Mouse (Mus musculus) E14TG2a.4 (cell line): ENCODE measurements around the gene Cd274.

Source experiments
- H3K27me3 ChIP-seq: 2 replicates; pipeline ENCODE4 v1.6.1; 2014; ENCODE audit warnings: low read length, control low read depth; ENCODE audit not compliant: insufficient read depth
- H3K36me3 ChIP-seq: 2 replicates; pipeline ENCODE4 v1.6.1; 2014; ENCODE audit warnings: low read length, control low read depth; ENCODE audit not compliant: insufficient read depth
- H3K4me1 ChIP-seq: replicated peaks from 2 replicates; pipeline ENCODE4 v1.6.1; 2014; ENCODE audit warnings: low read depth, low read length, control low read depth
- H3K4me3 ChIP-seq: replicated peaks from 2 replicates; pipeline ENCODE4 v1.5.1; 2014; ENCODE audit warnings: mild to moderate bottlenecking, low read length
- H3K9me3 ChIP-seq: 2 replicates; pipeline ENCODE4 v1.6.1; 2014; ENCODE audit warnings: low read length, control low read depth
- CTCF ChIP-seq: conservative IDR thresholded peaks from 2 replicates; pipeline ENCODE4 v1.5.1; 2014; ENCODE audit warnings: low read length
- NANOG ChIP-seq: IDR thresholded peaks from 2 replicates; pipeline ENCODE4 v1.6.1; 2014; ENCODE audit warnings: borderline replicate concordance, low read length, mixed read lengths
- POU5F1 ChIP-seq: IDR thresholded peaks from 2 replicates; pipeline ENCODE4 v1.6.1; 2014; ENCODE audit warnings: low read length, borderline replicate concordance

Gene Cd274

GRCm38 (mm10) chr19:29393333-29393732 is 26.1 kb downstream of the Cd274 start:
- no peaks in the 10 kb centered on the region for H3K36me3 ChIP-seq
- H3K4me1 ChIP-seq: no peaks in the 10 kb centered on the region

GRCm38 (mm10) chr19:29394721-29395120 is 27.5 kb downstream of the Cd274 start:
- Histone ChIP-seq H3K36me3 (no peaks in the 10 kb centered on the region), H3K9me3 (peaks cover 7% of the 10 kb centered on the region; the same call in 1 of the 2 replicates), H3K27me3 (no peaks in the 10 kb centered on the region), H3K4me3 (no peak overlapping the region), H3K4me1 (no peaks in the 10 kb centered on the region)
- TF ChIP-seq POU5F1 (no peak), CTCF (no peak), NANOG (no peak)

More at GRCm38 (mm10) chr19:29393333-29393732, 26.1 kb downstream of the Cd274 start:
- H3K4me3 ChIP-seq: no peak overlapping the region
- peaks cover 6% of the 10 kb centered on the region; the same call in 1 of the 2 replicates for H3K9me3 ChIP-seq
- no peak for TF ChIP-seq POU5F1
- H3K27me3 ChIP-seq: no peaks in the 10 kb centered on the region

- H3K27me3 ChIP-seq: no peaks in the 10 kb centered on the region
- no peaks in the 10 kb centered on the region for H3K36me3 ChIP-seq
- no peak for TF ChIP-seq CTCF
- no peak for TF ChIP-seq NANOG
- TF ChIP-seq POU5F1: no peak
- H3K9me3 ChIP-seq: peaks cover 7% of the 10 kb centered on the region; the same call in 1 of the 2 replicates
- H3K4me3 ChIP-seq: no peak overlapping the region
- H3K4me1 ChIP-seq: no peaks in the 10 kb centered on the region
Observed at GRCm38 (mm10) chr19:29396353-29396752, 29.1 kb downstream of the Cd274 start.

DNA sequence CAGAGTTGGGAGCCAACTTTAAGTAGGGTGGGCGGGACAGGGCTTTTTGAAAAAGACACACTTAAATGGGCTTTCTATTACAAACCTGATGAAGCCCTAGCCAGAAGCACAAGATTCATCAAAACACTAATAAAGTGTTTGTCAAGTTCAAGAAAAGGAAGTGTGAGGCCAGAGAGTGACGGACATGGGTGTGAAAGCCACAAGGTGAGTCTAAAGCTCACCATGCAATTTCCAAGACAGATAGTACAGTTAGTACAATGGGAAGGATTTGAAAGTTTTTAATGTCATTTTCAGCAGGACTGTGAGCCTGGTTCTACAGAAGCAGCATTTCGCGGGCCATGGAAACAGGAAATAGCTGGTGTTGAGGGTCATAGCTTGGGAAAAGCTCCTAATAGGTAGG is 32.5 kb downstream of the Cd274 start:
- Histone ChIP-seq H3K36me3 (no peaks in the 10 kb centered on the region), H3K9me3 (peaks cover 7% of the 10 kb centered on the region; the same call in 1 of the 2 replicates), H3K4me3 (no peak overlapping the region), H3K4me1 (no peaks in the 10 kb centered on the region), H3K27me3 (no peaks in the 10 kb centered on the region)
- TF ChIP-seq CTCF: no peak
- TF ChIP-seq NANOG: no peak
- TF ChIP-seq POU5F1: no peak

GRCm38 (mm10) chr19:29400466-29400865 is 33.2 kb downstream of the Cd274 start:
- Histone ChIP-seq H3K36me3 (no peaks in the 10 kb centered on the region), H3K27me3 (no peaks in the 10 kb centered on the region), H3K9me3 (peaks cover 7% of the 10 kb centered on the region; the same call in 1 of the 2 replicates), H3K4me1 (no peaks in the 10 kb centered on the region), H3K4me3 (no peak overlapping the region)
- TF ChIP-seq NANOG (no peak), POU5F1 (no peak), CTCF (no peak)

GRCm38 (mm10) chr19:29402621-29403020 is 35.4 kb downstream of the Cd274 start:
- Histone ChIP-seq H3K36me3 (no peaks in the 10 kb centered on the region), H3K4me1 (no peaks in the 10 kb centered on the region), H3K4me3 (no peak overlapping the region), H3K27me3 (no peaks in the 10 kb centered on the region), H3K9me3 (peaks cover 7% of the 10 kb centered on the region; the same call in 1 of the 2 replicates)
- no peak for TF ChIP-seq NANOG
- no peak for TF ChIP-seq POU5F1
- no peak for TF ChIP-seq CTCF

- H3K27me3 ChIP-seq: no peaks in the 10 kb centered on the region
- TF ChIP-seq CTCF (no peak), POU5F1 (no peak), NANOG (no peak)
- H3K9me3 ChIP-seq: peaks cover 2% of the 10 kb centered on the region; the same call in 1 of the 2 replicates
- H3K36me3 ChIP-seq: no peaks in the 10 kb centered on the region
- H3K4me1 ChIP-seq: no peaks in the 10 kb centered on the region
- H3K4me3 ChIP-seq: no peak overlapping the region
Observed at GRCm38 (mm10) chr19:29403251-29403650, 36.0 kb downstream of the Cd274 start.

DNA sequence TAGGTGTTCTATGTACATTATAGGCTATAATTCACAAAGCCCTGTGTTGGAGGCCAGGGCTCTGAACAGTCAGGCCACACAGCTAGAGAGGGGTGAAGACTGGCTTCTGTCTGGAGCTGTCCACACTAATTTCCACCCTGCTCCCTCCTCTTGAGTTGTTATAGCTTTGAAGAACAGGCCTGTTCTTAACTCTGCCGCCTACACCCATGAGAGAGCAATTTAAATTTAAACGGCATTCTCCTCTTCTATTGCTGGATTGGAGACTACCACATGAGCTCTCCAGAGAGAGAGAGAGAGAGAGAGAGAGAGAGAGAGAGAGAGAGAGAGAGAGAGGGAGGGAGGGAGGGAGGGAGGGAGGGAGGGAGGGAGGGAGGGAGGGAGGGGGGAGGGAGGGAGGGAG is 38.1 kb downstream of the Cd274 start:
- Histone ChIP-seq H3K4me3 (no peak overlapping the region), H3K27me3 (no peaks in the 10 kb centered on the region), H3K36me3 (no peaks in the 10 kb centered on the region), H3K9me3 (no peaks in the 10 kb centered on the region), H3K4me1 (no peaks in the 10 kb centered on the region)
- TF ChIP-seq CTCF (no peak), NANOG (no peak), POU5F1 (no peak)

DNA sequence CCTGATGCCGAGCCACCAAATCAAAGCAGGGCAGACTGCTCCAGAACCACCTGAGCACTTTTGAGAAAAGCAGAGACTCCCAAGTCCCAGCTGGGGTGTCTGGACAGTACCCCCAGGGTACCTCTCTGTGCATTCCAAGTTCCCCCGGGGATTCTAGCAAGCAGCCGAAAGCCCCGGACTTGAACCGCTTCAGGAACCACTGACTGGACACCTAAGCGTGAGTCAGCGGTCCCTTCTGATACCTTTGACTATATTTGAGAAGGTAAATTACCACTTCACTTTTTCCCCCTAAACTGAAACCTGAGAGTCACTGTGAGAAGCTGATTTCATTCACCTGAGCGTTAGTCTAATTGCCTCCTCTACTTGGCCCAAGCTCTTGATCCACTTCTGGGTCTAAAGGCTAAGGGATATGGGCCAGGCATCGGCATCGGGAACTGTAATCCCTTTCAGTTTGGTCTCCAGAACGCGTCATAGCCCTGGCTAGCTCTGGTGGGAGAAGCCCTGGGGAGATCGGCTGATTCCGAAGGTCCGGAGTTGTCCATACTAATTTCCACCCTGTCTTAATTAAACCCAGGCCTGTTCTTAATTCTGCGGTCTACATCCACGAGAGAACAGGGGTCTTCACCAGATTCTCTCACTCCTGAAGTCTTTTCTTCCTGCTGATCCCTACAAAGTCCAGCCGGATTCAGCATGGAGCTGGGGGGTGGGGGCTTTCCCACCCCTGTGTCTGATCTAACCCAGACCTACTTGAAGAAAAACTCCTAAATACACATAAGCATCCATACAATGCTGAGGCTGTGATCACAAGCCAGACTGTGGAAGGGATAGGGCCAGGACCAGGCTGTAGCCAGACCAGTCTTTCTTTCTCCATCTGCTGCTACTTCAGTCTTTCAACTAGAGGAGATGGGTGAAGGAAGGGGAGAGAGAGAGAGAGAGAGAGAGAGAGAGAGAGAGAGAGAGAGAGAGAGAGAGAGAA is 39.1 kb downstream of the Cd274 start:
- Histone ChIP-seq H3K36me3 (no peaks in the 10 kb centered on the region), H3K4me3 (no peak overlapping the region), H3K27me3 (no peaks in the 10 kb centered on the region), H3K4me1 (no peaks in the 10 kb centered on the region), H3K9me3 (no peaks in the 10 kb centered on the region)
- TF ChIP-seq CTCF (no peak), POU5F1 (no peak), NANOG (no peak)
